ENCODE assay signal across 15 mouse cellular contexts in the genomic region with DNA sequence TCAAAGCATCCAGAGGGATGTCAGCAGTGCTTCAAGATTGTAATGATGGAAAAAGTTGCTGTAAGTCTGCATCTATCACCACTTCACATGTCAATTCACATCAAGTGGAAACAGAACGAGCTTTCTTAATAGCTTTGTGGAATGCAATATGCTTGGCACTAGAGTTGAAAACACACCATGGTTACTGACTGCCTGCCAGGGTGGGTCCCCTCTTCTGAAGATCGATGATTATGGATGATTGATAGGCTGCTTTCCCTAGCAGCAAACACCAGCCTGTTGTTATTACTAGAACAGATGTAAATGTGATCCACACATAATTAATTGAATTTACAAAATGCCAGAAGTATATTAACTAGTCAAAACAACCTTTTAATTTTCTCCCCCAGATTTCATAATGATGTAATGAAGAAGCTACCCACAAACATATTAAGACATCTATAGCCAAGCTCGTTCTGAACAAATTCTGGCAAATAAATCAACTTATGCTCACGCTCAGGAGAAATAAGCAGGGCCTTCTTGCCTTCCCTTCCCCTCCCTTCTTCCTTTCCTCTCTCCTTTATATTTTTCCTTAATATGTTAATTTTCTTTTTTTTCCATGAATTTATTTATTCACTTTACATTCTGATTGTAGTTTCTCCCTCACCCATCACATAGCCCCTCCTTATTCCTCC.
"Had no signal": no experiment of that assay in that cellular context is flagged by ENCODE, and none has a peak within 500 bp of the region (broad histone marks: within the 10 kb centered on the region; RNA-seq: fewer than 3 reads in every experiment).

No protein-coding gene starts in this region.

- H3K4me3 ChIP-seq: limb, embryonic 15.5 days; liver, embryonic 12.5 days; midbrain, embryonic 10.5 days; neural tube, embryonic 13.5 days had no signal

- H3K9me3 ChIP-seq: limb, embryonic 15.5 days; liver, embryonic 12.5 days; midbrain, embryonic 10.5 days; neural tube, embryonic 13.5 days had no signal

- H3K4me1 ChIP-seq: limb, embryonic 15.5 days; liver, embryonic 12.5 days; midbrain, embryonic 10.5 days; neural tube, embryonic 13.5 days had no signal

- H3K27ac ChIP-seq: limb, embryonic 15.5 days; liver, embryonic 12.5 days; midbrain, embryonic 10.5 days; neural tube, embryonic 13.5 days; stomach, postnatal 0 days had no signal

- H3K27me3 ChIP-seq: limb, embryonic 15.5 days; liver, embryonic 12.5 days; neural tube, embryonic 13.5 days had no signal

- ATAC-seq: liver, embryonic 12.5 days; midbrain, embryonic 16.5 days had no signal

- H3K4me2 ChIP-seq: limb, embryonic 15.5 days; liver, embryonic 12.5 days; lung, embryonic 14.5 days; neural tube, embryonic 13.5 days had no signal

- H3K9ac ChIP-seq: limb, embryonic 15.5 days; liver, embryonic 12.5 days; lung, embryonic 14.5 days; neural tube, embryonic 13.5 days had no signal

- H3K36me3 ChIP-seq: limb, embryonic 15.5 days; liver, embryonic 12.5 days; midbrain, embryonic 10.5 days; neural tube, embryonic 13.5 days had no signal

- DNase-seq: kidney, adult 11 months; kidney, postnatal 10 days; kidney, postnatal 4 days; lung, embryonic 14.5 days; lung, postnatal 10 days; lung, postnatal 4 days; right cerebral cortex, adult 18-20 months; right cerebral cortex, postnatal 25 days; thymus, postnatal 4 days had no signal
